Mouse (Mus musculus): ENCODE measurements around the gene Hfe2.

The Hfe2 gene

DNA sequence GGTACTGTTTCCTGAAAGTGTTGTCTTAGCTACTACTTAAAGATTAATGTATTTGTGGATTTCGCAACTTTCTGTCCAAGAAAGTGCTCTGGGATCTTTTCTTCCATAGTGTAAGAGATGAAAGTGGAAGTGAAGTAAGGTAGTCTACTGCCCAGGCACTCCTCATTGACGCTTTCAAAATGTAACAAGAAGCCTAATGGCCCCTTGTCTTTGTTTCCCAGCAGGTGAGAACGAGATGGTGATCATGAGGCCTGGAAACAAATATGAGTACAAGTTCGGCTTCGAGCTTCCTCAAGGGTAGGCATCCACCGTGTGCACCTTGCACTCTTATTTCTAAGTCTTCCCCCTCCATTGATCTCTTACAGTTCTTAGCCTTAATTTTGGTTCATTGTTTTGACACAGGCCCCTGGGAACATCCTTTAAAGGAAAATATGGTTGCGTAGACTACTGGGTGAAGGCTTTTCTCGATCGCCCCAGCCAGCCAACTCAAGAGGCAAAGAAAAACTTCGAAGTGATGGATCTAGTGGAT, 33.8 kb downstream of the Hfe2 start:
- no peak for DNase-seq

DNA sequence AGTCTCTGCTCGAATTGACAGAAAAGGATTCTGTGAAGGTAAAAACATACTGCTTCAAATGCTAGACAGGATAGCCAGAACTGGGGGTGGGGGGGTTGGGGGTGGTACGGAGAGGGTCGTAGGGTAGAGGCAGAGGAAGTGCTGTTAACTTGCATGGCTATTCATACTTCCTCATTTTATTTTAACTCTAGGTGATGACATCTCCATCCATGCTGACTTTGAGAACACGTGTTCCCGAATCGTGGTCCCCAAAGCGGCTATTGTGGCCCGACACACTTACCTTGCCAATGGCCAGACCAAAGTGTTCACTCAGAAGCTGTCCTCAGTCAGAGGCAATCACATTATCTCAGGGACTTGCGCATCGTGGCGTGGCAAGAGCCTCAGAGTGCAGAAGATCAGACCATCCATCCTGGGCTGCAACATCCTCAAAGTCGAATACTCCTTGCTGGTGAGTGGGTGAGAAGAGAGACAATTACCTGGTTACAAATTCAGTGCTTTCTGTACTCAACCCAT, 34.5 kb downstream of the Hfe2 start:
- DNase-seq = no peak

DNA sequence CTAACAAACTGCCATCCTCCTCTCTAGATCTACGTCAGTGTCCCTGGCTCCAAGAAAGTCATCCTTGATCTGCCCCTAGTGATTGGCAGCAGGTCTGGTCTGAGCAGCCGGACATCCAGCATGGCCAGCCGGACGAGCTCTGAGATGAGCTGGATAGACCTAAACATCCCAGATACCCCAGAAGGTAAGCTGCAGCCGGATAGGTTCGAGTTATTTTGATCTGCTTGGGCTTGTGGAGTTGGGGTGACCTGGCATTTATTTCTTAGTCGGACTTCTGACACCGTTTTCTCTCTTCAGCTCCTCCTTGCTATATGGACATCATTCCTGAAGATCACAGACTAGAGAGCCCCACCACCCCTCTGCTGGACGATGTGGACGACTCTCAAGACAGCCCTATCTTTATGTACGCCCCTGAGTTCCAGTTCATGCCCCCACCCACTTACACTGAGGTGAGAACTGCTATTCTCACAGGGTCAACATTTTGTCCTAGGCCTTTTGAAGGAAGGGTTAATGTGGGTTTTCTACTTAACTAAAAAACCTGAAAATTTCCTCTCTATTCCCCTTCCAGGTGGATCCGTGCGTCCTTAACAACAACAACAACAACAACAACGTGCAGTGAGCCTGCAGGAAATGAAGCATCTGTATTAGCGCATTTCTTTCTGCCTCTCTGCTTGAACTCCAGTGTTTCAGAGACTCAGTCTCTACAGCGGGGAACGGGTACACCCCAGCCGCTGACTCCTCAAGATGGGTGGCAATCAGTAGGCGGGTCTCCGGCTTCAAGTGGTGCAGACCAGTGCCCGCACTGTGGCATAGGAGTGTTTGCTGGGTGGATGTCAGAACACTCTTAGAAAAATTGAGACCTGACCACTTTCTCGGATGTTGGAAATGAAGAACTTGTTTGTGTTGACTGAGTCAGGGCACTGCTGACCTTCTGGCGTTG, 35.2 kb downstream of the Hfe2 start:
- DNase-seq = no peak

DNA sequence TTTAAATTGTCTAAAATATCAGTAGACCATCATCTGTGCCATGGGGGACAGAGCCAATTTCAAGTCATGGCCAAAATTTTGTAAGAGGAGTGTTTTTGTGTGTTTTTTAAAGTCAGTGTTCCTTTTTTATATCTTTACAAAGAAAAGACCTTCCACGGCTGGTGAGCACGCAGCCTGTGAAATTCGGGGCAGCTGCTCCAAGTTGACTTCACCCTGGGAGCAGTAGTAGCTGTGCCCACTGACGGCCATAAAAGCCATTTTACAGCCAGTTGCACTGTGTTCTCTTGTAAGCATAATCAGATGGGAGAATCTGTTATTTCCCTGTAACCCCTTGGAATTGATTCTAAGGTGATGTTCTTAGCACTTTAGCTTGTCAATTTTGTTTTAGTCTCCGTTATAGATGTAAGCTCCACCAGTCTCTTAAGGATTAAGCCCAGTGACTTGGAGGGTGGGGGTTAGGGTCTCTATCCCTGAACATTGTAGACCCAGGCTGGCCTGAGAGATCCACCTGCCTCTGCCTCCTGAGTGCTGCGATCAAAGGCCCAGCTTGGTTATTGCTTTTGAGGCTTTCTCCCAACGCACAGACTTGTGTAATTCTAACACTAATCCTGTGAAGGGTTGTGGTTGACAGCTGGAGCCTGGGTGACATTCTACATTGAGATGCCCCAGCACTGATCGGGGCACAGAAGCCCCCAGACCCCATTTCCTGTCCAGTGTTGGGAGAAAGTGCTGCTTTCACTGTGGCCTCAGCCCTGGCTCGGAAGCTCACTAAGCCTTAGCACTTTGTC, 36.1 kb downstream of the Hfe2 start:
- DNase-seq = no peak

DNA sequence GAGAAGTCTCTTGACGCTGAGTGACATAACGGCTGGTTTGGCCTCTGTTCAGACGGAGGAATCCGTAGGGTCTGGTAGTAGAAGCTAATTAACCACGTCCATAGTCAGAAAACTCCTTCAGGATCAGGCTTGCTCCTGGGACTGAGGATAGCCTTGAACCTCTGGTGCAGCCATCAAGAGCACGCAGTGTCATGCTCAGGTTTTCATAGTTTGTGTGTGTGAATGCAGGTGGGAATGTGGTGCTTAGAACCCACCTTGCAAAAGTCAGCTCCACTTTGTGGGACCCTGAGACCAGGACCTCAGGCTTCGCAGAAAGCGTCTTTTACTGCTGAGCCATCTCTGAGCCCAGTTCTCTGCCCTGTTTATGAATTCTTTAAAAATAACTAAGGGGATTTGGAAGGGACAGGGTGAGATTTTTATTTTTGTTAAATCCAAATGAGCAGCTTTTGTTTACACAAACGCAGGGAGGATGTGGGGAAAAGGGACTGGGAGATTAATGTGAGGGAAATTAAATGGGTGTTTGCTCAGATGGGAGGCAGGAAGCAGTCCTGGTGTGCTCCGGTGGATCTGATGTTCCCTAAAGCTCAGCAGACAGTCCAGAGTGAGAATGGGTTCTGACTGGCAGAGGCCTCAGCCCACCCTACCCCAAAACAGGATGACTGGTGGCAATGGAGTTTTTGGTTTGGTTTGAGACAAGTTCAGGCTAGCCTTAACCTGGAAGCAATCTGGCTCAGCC, 37.1 kb downstream of the Hfe2 start:
- DNase-seq = no peak

DNA sequence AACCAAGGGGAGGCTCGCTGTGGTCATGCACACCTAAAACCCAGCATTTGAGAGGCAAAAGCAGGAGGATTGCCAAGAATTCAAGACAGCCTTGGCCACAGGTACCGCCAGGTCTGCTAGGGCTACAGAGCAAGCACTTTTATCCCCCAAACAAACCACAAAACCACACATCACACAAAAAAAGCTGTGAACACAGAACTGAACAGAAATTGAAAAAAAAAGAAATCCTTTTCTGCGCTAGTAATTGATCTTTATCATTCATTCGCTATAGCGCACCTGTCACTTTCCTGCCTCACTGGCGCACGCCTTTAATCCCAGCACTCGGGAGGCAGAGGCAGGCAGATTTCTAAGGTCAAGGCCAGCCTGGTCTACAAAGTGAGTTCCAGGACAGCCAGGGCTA, 38.3 kb downstream of the Hfe2 start:
- no peak for DNase-seq

DNA sequence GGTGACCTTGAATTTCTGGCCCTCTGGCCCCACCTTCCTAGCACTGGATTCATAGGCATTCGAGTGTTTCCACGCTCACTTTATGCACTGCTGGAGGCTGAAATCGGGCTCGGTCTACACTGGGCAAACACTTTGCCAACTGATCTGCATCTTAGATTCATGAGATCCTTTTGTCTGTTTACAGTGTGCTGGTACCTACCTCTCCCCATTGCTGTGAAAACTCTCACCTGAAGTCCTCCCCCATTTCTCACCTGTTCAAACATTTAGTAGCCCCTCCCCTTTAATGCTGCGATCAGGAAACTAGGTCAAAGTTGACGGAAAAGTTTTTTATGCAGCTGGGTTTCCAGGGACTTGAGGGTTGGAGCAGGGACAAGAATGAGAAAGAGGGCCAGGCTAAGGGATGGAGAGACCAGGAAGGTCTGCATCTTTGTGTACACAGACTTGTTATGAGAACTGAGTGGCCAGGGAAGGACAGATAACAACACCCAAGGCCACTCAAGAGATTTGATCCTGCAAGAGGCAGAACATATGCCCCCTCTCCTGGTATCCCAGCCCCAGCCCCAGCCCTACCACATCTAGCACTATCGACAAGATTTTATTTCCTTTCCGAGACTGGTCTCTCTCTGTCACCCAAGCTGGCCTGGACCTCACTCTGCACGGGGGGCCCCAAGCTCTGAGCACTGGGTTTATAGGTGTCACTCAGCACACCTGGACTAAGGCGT, 39.1 kb downstream of the Hfe2 start:
- DNase-seq = no peak

DNA sequence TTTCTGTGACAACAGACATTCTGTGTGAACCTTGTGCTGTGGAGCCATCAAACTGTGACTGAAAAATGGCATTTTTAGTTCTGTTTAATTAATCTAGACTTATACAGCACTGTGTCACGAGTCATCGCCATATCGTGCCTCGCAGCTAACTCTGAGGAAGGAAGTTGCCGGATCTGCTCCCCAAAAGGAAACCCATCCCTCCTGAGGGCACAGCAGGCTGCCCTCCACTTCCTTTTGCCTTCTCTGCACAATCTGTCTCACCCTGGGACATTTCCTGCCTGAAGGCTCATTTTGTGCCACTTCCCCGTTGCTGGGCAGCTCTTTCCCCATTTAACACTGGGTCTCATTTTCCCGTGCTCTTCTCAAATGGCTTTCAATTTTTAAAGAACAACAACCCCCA, 39.7 kb downstream of the Hfe2 start:
- DNase-seq = no peak

DNA sequence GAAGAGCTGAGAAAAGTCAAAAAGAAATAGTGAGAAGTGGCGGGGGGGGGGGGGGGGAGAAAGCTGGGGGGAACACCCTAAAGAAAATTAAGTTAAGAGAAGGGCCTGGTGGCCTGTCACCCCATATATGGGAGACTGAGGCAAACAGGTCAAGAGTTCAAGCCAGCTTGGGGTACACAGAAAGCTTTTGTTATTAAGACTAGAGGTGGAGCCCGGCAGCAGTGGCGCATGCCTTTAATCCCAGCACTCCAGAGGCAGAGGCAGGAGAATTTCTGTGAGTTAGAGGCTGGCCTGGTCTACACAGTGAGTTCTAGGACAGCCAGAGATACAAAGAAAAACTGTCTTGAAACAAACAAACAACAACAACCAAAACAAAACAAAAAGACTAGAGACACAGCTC, 40.1 kb downstream of the Hfe2 start:
- no peak for DNase-seq

DNA sequence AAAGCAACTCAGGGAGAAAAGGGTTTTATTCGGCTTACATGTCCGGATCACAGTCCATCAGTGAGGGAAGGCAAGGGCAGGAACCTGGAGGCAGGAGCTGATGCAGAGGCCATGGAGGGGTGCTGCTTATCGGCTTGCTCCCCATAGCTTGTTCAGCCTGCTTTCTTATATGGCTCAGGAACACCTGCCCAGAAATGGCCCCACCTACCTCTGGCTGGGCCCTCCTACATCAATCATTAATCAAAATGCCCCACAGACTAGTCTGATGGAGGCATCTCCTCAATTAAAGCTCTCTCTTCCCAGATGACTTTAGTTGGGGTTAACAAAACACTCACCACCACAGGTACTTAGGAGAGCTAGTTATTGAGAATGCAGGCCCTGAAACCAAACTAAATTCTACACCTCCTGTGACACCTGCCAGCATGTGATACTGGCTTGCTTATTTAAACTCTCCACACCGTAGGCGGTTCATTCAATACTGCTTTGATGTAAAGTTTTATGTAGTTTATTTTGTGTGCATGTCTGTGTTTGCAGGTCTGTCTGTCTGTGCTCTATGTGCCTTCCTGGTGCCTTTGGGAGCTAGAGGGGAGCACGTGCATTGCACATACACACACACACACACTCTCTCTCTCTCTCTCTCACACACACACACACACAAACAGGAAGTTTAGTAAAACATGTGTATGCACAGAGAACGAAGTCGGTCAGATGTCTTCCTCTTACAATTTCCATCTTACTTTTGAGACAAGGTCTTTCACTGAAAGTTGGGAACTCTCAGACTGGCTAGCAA, 41.9 kb downstream of the Hfe2 start:
- no peak for DNase-seq

DNA sequence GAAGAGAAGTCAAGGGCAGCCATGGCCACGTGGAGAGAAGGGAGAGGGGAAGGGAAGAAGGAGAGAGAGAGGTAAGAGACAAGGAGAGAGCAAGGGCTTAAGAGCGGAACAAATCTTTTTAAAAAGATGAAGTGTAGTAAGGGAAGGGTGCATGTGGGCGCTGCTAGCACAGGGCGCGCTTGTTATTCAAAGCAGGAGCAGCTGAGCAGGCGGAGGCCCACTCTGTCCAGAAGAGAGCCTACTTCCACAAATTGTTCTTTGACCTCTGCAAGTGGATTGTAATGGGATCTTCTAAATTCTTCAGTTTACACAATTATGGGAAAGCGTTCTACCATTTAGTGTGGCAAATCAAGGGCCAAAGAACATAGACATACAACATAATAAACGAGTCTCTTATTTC, 43.6 kb downstream of the Hfe2 start:
- DNase-seq = no peak

DNA sequence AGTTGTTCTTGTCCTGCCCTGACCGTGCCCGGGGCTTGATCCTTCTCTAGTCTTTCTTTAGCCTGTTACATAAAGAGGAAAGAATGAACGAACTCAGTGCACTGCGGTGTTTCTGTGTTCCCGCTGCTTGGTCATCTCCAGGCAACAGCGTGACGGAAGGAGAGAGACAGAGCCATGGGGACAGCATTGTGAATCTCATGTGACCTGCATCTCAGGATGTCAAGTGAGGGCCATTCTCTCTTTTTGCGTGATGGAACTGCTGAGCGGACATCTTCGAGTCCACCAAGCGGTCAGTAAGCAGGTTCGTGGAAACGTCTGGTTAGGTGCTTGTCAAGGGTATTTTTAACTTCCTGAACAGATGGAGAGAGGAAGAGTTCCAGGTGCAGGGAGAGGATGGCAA, 44.5 kb downstream of the Hfe2 start:
- DNase-seq = no peak

DNA sequence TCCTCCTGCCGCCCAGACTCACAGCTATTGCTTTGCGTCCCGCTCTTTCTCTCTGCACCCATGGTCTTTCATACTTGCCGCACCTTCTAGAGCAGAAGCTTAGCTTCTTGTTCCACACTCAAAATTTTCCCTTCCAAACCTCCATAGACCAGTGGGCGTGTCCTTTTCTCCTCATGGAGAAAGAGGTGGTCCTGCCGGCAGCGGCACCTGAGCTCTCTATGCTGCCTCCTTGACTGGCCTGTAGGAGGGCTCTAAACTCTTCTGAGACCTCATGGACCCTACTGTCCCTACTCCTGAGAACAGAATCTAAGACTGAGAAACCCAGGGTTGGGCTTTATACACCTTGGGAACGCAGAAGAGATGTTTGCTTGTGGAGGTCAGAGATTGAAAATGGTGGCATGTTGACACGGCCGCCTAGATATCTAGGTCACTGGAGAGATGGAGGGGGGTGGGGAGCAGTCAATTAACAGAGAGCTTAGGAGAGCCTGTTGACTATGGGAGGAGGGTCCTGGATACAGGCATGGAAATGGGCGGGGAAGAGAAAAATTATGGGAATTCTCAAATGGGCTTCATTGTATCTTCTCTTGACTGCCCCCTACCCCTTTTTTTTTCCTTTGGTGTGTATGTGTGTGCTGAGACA, 45.1 kb downstream of the Hfe2 start:
- DNase-seq = no peak

DNA sequence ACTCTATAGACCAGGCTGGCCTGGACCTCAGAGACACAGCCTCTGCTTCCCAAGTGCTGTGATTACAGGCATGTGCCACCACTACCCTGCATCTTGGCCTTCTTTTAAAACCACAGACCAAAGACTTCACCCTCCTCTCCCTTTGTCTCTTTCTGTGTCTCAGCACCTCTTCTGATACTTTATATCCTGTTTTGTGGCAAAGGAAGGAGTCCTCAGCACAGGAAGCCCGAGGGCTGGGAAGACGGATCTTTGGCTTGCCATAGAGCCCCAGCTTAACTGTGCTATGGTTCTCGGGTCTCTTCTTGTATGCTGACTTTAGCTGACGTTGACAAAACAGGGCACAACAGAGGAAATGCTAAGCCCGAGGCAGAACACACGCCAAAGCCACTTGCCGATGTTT, 45.7 kb downstream of the Hfe2 start:
- DNase-seq = no peak

DNA sequence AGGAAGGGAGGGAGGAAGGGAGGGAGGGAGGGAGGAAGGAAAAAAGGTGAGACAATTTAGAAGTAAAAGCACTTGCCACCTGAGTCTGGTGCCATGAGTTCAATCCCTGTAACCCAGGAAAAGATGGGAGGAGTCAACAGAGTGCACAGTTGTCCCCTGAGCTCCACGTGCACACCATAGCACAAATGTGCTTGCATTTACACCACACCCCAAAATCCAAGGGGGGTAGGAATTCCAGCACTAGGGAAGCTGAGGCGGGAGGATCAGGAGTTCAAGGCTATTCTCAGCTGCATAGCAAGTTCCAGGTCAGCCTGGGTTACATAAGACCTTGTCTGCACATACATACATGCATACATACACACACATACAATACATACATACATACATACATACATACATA, 46.4 kb downstream of the Hfe2 start:
- DNase-seq = no peak

DNA sequence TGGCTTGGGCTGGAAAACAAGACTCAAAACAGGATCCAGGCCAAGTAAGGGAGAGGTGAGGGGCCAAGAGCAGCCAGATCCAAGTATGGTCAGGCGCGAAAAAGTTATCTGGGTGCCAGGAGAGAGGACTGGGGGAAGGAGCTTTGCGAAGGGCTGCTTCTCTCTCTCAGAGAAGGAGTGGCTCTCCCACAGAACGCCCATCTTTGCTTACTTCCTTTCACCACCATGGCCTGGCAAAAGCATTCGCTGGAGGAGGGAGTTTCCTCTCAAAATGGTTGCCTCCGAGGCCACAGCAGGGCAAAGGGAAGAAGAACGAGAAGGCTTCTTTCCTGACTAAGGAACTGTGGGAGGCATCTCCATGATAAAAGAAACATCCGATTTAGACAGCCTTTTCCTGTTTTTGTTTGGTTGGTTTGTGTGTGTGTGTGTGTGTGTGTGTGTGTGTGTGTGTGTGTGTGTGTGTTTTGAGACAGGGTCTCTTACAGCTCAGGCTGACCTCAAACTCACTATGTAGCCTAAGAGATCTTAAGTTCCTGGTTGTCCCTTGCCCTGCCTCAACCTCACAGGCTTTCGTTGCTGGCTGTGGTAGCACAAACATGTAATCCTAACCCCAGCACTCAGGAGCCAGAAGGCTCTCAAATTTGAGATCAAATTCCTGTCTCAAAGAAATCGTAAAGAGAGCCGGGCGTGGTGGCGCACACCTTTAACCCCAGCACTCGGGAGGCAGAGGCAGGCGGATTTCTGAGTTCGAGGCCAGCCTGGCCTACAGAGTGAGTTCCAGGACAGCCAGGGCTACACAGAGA, 47.1 kb downstream of the Hfe2 start:
- DNase-seq = no peak

DNA sequence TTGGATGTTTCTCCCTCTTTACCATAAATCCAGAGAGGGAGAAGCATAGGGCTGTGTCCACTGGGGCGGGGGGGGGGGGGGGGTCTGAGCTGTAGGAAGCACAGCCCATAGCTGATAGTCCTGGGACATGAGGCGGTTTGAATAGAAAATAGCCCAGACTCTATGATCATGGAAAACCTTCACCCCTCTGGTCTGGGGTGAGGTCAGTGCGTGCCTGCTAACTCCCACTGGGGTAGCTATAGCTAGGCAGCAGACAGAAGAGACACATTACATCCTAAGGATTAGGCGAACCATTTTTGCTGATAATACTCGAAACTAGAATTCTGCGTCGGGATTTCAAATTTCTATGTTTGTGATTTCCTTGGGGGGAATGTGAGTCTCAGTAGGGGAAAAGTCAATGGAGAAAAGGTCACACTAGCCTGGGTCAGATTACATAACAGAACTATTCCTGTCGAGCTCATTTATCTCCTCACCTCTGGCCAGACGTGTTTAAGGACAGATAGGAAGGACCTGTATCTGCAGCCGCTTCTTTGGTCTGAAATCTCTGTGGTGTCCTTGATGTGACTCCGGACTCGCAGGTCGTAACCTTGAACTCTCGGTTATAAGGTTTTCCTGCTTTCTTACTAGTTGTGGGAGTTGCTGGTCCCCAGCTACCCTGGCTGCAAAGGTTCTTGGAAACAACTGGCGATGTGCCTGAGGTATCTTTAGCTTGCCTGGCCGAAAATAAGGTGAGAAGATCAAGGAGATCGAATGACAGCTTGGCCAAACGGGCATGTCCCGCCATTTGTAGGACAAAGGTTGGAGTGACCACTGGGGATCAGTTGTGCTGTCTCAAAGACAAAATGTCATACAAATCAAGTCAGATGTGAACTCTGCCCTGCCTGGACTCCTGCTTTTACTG, 48.9 kb downstream of the Hfe2 start:
- DNase-seq = no peak

DNA sequence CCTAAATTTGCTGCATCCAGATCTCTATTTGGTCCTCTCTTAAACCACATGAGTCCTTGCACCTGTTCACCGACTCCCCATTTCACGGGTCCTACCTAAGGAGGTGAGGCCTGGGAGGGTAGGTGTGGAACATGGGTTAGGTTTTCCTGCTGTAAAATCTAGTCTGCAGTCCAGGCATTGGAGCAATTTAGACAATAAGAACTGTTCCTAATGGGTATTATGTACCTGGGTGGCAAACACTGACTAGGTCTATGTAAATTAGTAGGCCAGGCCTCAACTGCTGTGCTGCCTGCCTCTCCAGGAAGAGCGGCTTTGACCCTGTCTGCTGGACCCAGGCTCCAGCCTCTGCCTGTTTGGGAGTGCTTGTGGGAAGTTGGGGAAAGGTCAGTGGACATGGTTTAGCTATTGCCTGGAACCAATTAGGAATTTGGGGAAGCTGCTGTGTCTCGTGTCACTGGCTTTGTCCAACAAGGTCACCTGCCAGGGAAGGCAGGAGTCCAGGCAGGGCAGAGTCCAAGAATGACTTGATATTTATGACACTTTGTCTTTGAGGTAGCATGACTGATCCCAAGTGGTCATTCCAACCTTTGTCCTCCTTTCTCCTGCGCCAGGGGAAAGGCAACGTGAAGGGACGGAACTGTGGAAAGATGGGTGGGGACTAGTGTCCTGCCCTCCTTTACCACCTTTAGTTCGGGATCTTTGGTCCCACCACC, 50.5 kb downstream of the Hfe2 start:
- DNase-seq = no peak

All from cerebellum, postnatal 36 days (tissue).